Mouse (Mus musculus) midbrain, embryonic 12.5 days (tissue): ENCODE measurements around the gene E2f8. TPM values are rescaled to one million over a fixed set of nuclear protein-coding genes. Genes with fewer than 3 reads are reported as not detected.

ENCODE experiments used
- ATAC-seq: fragments of 200-750 bp; cut with Nextera tagmentation; 2 replicates; pipeline ENCODE4 v1.8.0; 2017; ENCODE audit warnings: low read depth, moderate TSS enrichment, moderate library complexity; ENCODE audit not compliant: low FRiP score
- H3K27ac ChIP-seq: fragments of 300-500 bp; sonication (generic); replicated peaks from 2 replicates; pipeline ENCODE4 v1.5.1; 2016; ENCODE audit warnings: mild to moderate bottlenecking
- H3K27me3 ChIP-seq: fragments of 300-500 bp; sonication (generic); 2 replicates; pipeline ENCODE4 v1.6.1; 2016; ENCODE audit warnings: mild to moderate bottlenecking
- H3K36me3 ChIP-seq: fragments of 300-500 bp; sonication (generic); 2 replicates; pipeline ENCODE4 v1.6.1; 2016
- H3K4me1 ChIP-seq: fragments of 300-500 bp; sonication (generic); 2 replicates; pipeline ENCODE4 v1.6.1; 2016
- H3K4me2 ChIP-seq: fragments of 300-500 bp; sonication (generic); replicated peaks from 2 replicates; pipeline ENCODE4 v1.6.1; 2016; ENCODE audit warnings: mild to moderate bottlenecking, moderate library complexity
- H3K4me3 ChIP-seq: fragments of 300-500 bp; sonication (generic); 2 replicates; pipeline ENCODE4 v1.5.1; 2016; ENCODE audit warnings: mild to moderate bottlenecking
- H3K9ac ChIP-seq: fragments of 300-500 bp; sonication (generic); replicated peaks from 2 replicates; pipeline ENCODE4 v1.6.1; 2016; ENCODE audit warnings: mild to moderate bottlenecking, moderate library complexity
- H3K9me3 ChIP-seq: fragments of 300-500 bp; sonication (generic); 2 replicates; pipeline ENCODE4 v1.6.1; 2016; ENCODE audit warnings: mild to moderate bottlenecking
- WGBS: fragments of 180-500 bp; shearing (Covaris S2); methylation state at CpG from one replicate; pipeline ENCODE4 v1.1.7; 2016; 5-methylcytosine and 5-hydroxymethylcytosine counted together
- polyA plus RNA-seq: library from polyadenylated mRNA; unstranded; fragments of >200 nt; fragmentation: Nextera tagmentation; extraction: Ambion mirVana; gene quantifications from 2 replicates; pipeline ENCODE4 v1.2.1, GENCODE M21; 2016

The E2f8 gene
- 12.8 and 15.5 TPM in 2 replicates for polyA plus RNA-seq

- H3K4me1 ChIP-seq, result peaks cover 21% of the 10 kb centered on the region
- WGBS, result under 1% methylated on average over 35 of the region's 41 CpGs
- ATAC-seq, result peak; percentile 78
- peaks cover 19% of the 10 kb centered on the region for H3K36me3 ChIP-seq
- peak within 1 kb of the TSS; percentile 82 for H3K9ac ChIP-seq
- peaks cover 52% of the 10 kb centered on the region for H3K27me3 ChIP-seq
- no peaks in the 10 kb centered on the region for H3K9me3 ChIP-seq
- H3K4me2 ChIP-seq, result peak within 1 kb of the TSS; percentile 99
- peak within 1 kb of the TSS; percentile 82 for H3K4me3 ChIP-seq
- peak within 1 kb of the TSS; percentile 78 for H3K27ac ChIP-seq
Observed at GRCm38 (mm10) chr7:48881486-48881885, at the start of gene E2f8. Gene E2f8, minus strand, starts transcription at chr7:48881596.

- no peak overlapping the region for H3K9ac ChIP-seq
- H3K4me1 ChIP-seq, result peaks cover 2% of the 10 kb centered on the region; the same call in 1 of the 2 replicates
- no peak overlapping the region for H3K4me3 ChIP-seq
- H3K9me3 ChIP-seq, result no peaks in the 10 kb centered on the region
- H3K27ac ChIP-seq, result no peak overlapping the region
- H3K4me2 ChIP-seq, result no peak overlapping the region
- H3K27me3 ChIP-seq, result peaks cover 48% of the 10 kb centered on the region
- no peaks in the 10 kb centered on the region for H3K36me3 ChIP-seq
- ATAC-seq, result no peak
- WGBS, result 23% methylated on average over 5 of the region's 5 CpGs
Observed at GRCm38 (mm10) chr7:48930399-48930798, 49.0 kb upstream of the E2f8 start.

DNA sequence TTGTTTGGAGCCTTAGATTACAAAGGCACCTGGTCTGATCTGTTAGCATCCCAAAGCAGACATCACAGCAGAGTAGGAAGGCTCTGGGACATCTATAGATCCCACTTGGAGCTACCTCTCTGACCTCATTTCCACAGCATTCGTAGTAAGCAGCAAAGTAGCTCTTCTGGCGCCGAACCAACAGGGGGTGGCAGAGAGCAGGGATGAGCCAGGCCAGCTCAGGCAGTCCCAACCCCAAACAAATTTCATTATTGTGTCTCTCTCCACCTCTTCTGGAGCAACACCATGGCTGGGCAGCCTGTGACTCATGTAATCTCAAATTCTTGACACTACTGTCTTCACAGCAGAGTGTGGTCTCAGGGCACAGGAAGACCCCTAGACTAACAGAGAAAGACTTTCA is 47.0 kb upstream of the E2f8 start:
- no peak overlapping the region for H3K4me2 ChIP-seq
- H3K9ac ChIP-seq, result no peak overlapping the region
- H3K36me3 ChIP-seq, result no peaks in the 10 kb centered on the region
- peak; percentile 68 for ATAC-seq
- no peak overlapping the region for H3K27ac ChIP-seq
- H3K9me3 ChIP-seq, result no peaks in the 10 kb centered on the region
- H3K27me3 ChIP-seq, result peaks cover 35% of the 10 kb centered on the region
- peaks cover 2% of the 10 kb centered on the region; the same call in 1 of the 2 replicates for H3K4me1 ChIP-seq
- no peak overlapping the region for H3K4me3 ChIP-seq
- WGBS, result 16% methylated on average over 3 of the region's 3 CpGs

GRCm38 (mm10) chr7:48925214-48925613 is 43.8 kb upstream of the E2f8 start:
- Histone ChIP-seq H3K36me3 (no peaks in the 10 kb centered on the region), H3K4me3 (no peak overlapping the region), H3K27ac (no peak overlapping the region), H3K4me1 (peaks cover 2% of the 10 kb centered on the region; the same call in 1 of the 2 replicates), H3K4me2 (no peak overlapping the region), H3K9ac (no peak overlapping the region), H3K27me3 (peaks cover 19% of the 10 kb centered on the region), H3K9me3 (no peaks in the 10 kb centered on the region)
- 90% methylated on average over 3 of the region's 3 CpGs for WGBS
- no peak for ATAC-seq

GRCm38 (mm10) chr7:48923620-48924019 is 42.2 kb upstream of the E2f8 start:
- no peak overlapping the region for H3K4me2 ChIP-seq
- H3K27ac ChIP-seq, result no peak overlapping the region
- 92% methylated on average over 10 of the region's 10 CpGs for WGBS
- no peak for ATAC-seq
- H3K27me3 ChIP-seq, result peaks cover 21% of the 10 kb centered on the region
- no peak overlapping the region for H3K4me3 ChIP-seq
- H3K9ac ChIP-seq, result no peak overlapping the region
- no peaks in the 10 kb centered on the region for H3K4me1 ChIP-seq
- H3K36me3 ChIP-seq, result no peaks in the 10 kb centered on the region
- H3K9me3 ChIP-seq, result no peaks in the 10 kb centered on the region

- peaks cover 22% of the 10 kb centered on the region for H3K4me1 ChIP-seq
- 16% methylated on average over 11 of the region's 11 CpGs for WGBS
- no peak for ATAC-seq
- H3K27ac ChIP-seq, result no peak overlapping the region
- H3K4me3 ChIP-seq, result no peak overlapping the region
- no peak overlapping the region for H3K9ac ChIP-seq
- H3K9me3 ChIP-seq, result no peaks in the 10 kb centered on the region
- no peaks in the 10 kb centered on the region for H3K36me3 ChIP-seq
- peaks cover 44% of the 10 kb centered on the region for H3K27me3 ChIP-seq
- H3K4me2 ChIP-seq, result no peak overlapping the region
Observed at GRCm38 (mm10) chr7:48918389-48918788, 37.0 kb upstream of the E2f8 start.

DNA sequence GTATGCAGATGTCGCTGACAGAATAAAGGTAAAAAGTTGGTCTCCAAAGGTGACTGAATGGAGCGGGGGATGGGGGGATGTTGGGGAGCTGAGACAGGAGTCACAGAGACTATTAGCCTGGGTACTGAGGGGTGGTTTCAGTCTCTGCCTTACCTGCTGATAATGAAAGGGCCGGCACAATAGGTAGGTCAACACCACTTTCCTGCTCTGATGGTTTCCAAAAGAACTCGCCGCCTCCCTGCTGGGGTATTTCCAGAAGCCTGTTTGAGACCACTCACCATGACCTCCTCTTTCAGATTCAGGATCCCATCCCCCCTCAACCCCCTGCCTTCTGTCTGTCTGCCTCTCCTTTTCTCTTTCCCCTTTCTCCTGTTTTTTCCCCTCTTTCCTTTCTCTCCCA is 36.6 kb upstream of the E2f8 start:
- Histone ChIP-seq H3K4me2 (no peak overlapping the region), H3K9me3 (no peaks in the 10 kb centered on the region), H3K27ac (no peak overlapping the region), H3K9ac (no peak overlapping the region), H3K36me3 (no peaks in the 10 kb centered on the region), H3K27me3 (peaks cover 44% of the 10 kb centered on the region), H3K4me3 (no peak overlapping the region), H3K4me1 (peaks cover 22% of the 10 kb centered on the region)
- 6% methylated on average over 5 of the region's 5 CpGs for WGBS
- ATAC-seq, result no peak

DNA sequence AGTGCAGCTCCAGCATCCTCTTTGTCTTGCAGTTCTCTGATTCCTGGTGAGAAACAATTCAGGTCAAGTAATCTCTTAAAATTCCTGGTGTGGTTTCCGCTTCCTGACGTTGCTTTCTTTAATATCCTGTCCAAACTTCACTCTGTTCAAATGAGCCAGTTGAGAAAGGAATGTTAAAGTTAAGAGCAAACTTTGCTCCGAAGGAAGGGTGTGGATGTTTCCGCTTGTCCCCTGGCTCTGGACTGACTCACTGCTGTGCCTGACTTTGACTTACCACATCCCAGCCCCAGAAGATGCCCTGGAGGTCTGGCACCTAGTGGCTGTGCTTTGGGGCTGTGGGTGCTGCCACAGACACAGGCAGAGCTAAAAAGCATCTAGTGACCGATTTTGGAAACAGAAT is 36.1 kb upstream of the E2f8 start:
- WGBS, result 9% methylated on average over 5 of the region's 5 CpGs
- Histone ChIP-seq H3K27me3 (peaks cover 44% of the 10 kb centered on the region), H3K4me3 (no peak overlapping the region), H3K4me1 (peaks cover 22% of the 10 kb centered on the region), H3K4me2 (no peak overlapping the region), H3K36me3 (no peaks in the 10 kb centered on the region), H3K27ac (no peak overlapping the region), H3K9ac (no peak overlapping the region), H3K9me3 (no peaks in the 10 kb centered on the region)
- no peak for ATAC-seq

DNA sequence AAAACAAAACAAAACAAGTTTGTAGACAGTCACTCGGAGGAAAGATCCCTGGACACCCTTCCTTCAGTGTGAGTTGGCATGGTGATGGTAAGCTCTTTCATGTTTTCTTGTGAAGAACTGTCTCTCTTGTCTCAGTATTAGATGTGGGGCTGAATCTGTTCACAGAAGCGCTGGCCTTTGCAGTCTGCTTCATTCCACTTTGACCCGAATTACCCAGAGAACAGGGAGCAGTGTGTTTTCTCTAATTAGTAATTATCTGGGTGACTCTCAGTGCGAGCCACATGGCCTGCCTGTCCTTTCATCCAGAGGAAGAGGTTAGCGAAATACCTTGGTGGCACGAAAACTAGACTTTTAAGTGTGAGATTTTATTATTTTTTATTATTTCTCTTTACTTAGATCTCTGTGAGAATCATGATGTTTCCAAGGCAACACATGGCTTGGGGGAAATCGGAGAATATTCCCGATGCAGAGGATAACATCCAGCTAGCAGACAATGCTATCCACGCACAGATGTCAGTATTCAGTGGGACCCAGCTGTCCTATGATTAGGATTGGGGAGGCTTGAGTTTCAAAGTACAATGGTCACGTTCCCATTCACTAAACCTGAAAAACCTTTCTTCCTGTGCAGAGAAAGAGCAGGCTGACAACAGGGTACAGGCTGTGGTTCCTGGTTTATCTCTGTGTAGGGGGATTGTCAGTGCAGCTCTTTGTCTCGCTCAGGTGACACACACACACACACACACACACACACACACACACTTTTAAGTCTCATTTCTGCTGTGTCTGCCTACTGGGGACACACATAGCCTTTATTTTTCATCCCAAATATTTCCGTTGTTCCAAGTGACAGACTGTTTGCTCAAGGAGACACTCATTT is 33.5 kb upstream of the E2f8 start:
- H3K4me1 ChIP-seq, result peaks cover 22% of the 10 kb centered on the region
- H3K9me3 ChIP-seq, result no peaks in the 10 kb centered on the region
- no peak overlapping the region for H3K4me3 ChIP-seq
- H3K36me3 ChIP-seq, result no peaks in the 10 kb centered on the region
- peaks cover 41% of the 10 kb centered on the region for H3K27me3 ChIP-seq
- peak overlapping the region; percentile 8; the same call in 1 of the 2 replicates for H3K27ac ChIP-seq
- WGBS, result 31% methylated on average over 12 of the region's 12 CpGs
- H3K9ac ChIP-seq, result no peak overlapping the region
- no peak overlapping the region for H3K4me2 ChIP-seq
- ATAC-seq, result no peak; the same call in 1 of the 2 replicates

- H3K4me2 ChIP-seq, result no peak overlapping the region
- no peak overlapping the region for H3K27ac ChIP-seq
- no peaks in the 10 kb centered on the region for H3K9me3 ChIP-seq
- no peak for ATAC-seq
- no peaks in the 10 kb centered on the region for H3K36me3 ChIP-seq
- H3K9ac ChIP-seq, result no peak overlapping the region
- no peak overlapping the region for H3K4me3 ChIP-seq
- peaks cover 6% of the 10 kb centered on the region for H3K27me3 ChIP-seq
- H3K4me1 ChIP-seq, result peaks cover 13% of the 10 kb centered on the region
Observed at GRCm38 (mm10) chr7:48911146-48911545, 29.8 kb upstream of the E2f8 start.

DNA sequence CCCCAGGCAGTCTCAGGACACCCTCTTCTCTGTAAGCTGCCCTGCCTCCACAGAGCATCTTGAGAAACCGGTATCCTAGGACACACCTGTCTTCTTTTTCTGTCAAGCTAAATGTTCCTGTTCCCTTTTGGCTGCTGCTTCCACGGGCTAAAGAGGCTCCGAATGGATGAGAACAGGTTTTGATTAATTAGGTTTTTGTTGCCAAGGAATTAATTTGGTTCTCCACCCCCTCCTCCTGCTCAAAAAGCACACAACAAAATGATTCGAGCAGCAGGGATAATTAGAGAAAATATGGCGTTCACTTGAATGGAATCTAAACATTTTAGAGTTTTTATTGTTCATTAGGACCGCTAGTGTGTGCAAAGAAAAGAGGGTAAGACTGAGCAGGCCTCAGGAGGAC is 28.9 kb upstream of the E2f8 start:
- no peak for ATAC-seq
- Histone ChIP-seq H3K4me1 (peaks cover 13% of the 10 kb centered on the region), H3K36me3 (no peaks in the 10 kb centered on the region), H3K27me3 (peaks cover 2% of the 10 kb centered on the region; the same call in 1 of the 2 replicates), H3K27ac (no peak overlapping the region), H3K4me2 (no peak overlapping the region), H3K9me3 (no peaks in the 10 kb centered on the region), H3K9ac (no peak overlapping the region), H3K4me3 (no peak overlapping the region)
- WGBS, result 66% methylated on average over 6 of the region's 6 CpGs

- H3K9ac ChIP-seq, result no peak overlapping the region
- no peaks in the 10 kb centered on the region for H3K36me3 ChIP-seq
- no peaks in the 10 kb centered on the region; the same call in 1 of the 2 replicates for H3K27me3 ChIP-seq
- ATAC-seq, result no peak
- H3K4me3 ChIP-seq, result no peak overlapping the region
- 54% methylated on average over 4 of the region's 4 CpGs for WGBS
- H3K27ac ChIP-seq, result no peak overlapping the region
- no peaks in the 10 kb centered on the region for H3K9me3 ChIP-seq
- H3K4me2 ChIP-seq, result no peak overlapping the region
- peaks cover 4% of the 10 kb centered on the region; the same call in 1 of the 2 replicates for H3K4me1 ChIP-seq
Observed at GRCm38 (mm10) chr7:48909342-48909671, 27.9 kb upstream of the E2f8 start.
